Mouse (Mus musculus) heart, adult 10 weeks (tissue): ENCODE data around the gene Zfp810. TPM values are rescaled to one million over a fixed set of nuclear protein-coding genes. Genes with fewer than 3 reads are reported as not detected.

Source experiments
- polyA plus RNA-seq: library from polyadenylated mRNA; stranded (reverse); fragments of 350-450 nt; fragmentation: Illumina TruSeq; extraction: RNeasy Lipid Tissue Mini Kit (QIAGEN cat#74804); gene quantifications from one replicate; pipeline ENCODE4 v1.2.3, GENCODE M21; 2014; ENCODE audit warnings: low read depth, low replicate concordance

Gene Zfp810
- polyA plus RNA-seq, result 6.6 TPM

GRCm38 (mm10) chr9:22307156-22307919 lies at the start of gene Zfp810:
TSS of gene Zfp810 (minus strand) at chr9:22307648.

GRCm38 (mm10) chr9:22259184-22260091 lies 48.0 kb downstream of the Zfp810 start, which contains the start of gene Zfp599:
TSS of gene Zfp599 (minus strand) at chr9:22259895.

Other genes starting within 250 kb of the Zfp810 start
- not detected for gene Gm49318, start 236.4 kb downstream of the Zfp810 start, polyA plus RNA-seq
- 5.1 TPM for gene Zfp653, start 236.3 kb downstream of the Zfp810 start, polyA plus RNA-seq
- gene Ecsit, start 222.2 kb downstream of the Zfp810 start, polyA plus RNA-seq, result 114 TPM
- 14.5 TPM for gene Cnn1, start 208.4 kb downstream of the Zfp810 start, polyA plus RNA-seq
- 52.4 TPM for gene Elof1, start 190.5 kb downstream of the Zfp810 start, polyA plus RNA-seq
- gene Acp5, start 171.9 kb downstream of the Zfp810 start, polyA plus RNA-seq, result 4.2 TPM
- gene Pigyl, start 150.8 kb downstream of the Zfp810 start, polyA plus RNA-seq, result 42.0 TPM
- not detected for gene Zfp872, start 119.6 kb downstream of the Zfp810 start, polyA plus RNA-seq
- 24.3 TPM for gene Zfp809, start 81.9 kb downstream of the Zfp810 start, polyA plus RNA-seq
- 0.16 TPM for gene Zfp599, start 47.8 kb downstream of the Zfp810 start, polyA plus RNA-seq
- gene Anln, start 81.5 kb upstream of the Zfp810 start, polyA plus RNA-seq, result 2.0 TPM
- 1.2 TPM for gene 9530077C05Rik, start 103.9 kb upstream of the Zfp810 start, polyA plus RNA-seq
- not detected for gene Gm17545, start 146.6 kb upstream of the Zfp810 start, polyA plus RNA-seq
- gene Rp9, start 162.1 kb upstream of the Zfp810 start, polyA plus RNA-seq, result 55.9 TPM
- gene Bbs9, start 168.1 kb upstream of the Zfp810 start, polyA plus RNA-seq, result 8.0 TPM